Mouse (Mus musculus) cerebellum, adult (tissue): ENCODE data around the gene Ntrk1.

ENCODE experiments used
- ATAC-seq: cut with Nextera tagmentation; 2 replicates; pipeline ENCODE4 v1.9.2; 2017; ENCODE audit warnings: mild to moderate bottlenecking, moderate library complexity, mixed read lengths; ENCODE audit not compliant: insufficient number of reproducible peaks, low FRiP score, low TSS enrichment

The Ntrk1 gene

GRCm38 (mm10) chr3:87756488-87756887 is 38.5 kb downstream of the Ntrk1 start:
- ATAC-seq: 0 out of 2 replicates have a peak, but pooled peaks have one; percentile 15

DNA sequence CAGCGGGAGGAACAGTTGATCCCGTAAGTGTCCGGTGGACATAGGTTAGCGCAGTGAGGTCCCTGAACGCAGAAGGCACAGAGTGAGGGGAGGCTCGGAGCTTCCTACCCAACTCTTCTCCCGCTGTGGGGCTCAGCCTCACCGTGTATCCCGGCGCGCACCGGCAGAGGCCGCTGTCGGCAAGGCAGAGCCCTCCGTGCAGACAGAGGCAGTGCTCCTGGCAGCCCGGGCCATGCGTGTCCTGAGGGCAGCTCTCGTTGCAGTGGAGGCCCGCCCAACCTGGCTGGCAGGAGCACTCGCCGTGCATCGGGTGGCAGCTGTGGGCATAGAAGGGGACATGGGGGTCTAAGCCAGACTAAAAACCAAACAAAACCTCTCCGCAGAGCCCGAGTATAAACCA is 39.0 kb downstream of the Ntrk1 start:
- peak; percentile 89 for ATAC-seq

- no peak for ATAC-seq
These were observed 41.1 kb downstream of the Ntrk1 start for GRCm38 (mm10) chr3:87753829-87754228.

DNA sequence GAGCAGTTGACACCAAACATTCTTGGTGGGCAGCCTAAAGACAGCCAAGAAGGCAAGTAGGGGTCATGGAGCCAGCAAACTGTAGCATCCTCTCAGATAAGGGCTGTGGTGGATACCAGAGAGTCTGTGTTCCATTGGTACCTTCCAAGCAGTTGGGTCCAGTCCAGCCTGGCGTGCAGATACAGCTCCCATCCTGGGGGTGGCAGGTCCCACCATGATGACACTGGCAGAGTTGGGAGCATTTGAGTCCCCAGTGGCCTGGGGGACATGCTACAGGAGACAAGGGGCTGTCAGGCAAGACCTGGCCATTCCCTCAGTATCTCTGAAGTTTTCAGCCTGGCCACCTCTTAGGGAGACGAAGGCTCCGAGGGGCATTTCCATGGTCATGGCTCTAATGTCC is 42.4 kb downstream of the Ntrk1 start:
- no peak for ATAC-seq

- no peak for ATAC-seq
These were observed 45.0 kb downstream of the Ntrk1 start for GRCm38 (mm10) chr3:87749977-87750376.

DNA sequence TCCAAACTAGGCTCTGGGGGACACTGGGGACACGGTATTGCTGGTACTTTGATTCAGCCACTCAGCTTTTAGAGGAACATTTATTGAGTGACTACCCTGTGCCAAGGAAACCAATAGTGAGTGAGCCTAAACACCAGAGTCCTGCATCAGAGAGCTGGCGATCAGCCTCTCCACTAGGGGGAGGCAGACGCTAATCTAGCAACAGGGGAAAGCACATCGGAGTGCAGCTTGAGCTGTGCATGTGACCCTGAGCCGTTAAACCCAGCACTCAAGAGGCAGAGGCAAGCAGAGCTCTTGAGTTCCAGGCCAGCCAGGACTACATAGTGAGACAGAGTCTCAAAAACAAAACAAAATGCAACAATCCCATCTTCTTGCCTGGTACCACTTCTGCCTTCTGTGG is 45.9 kb downstream of the Ntrk1 start:
- no peak for ATAC-seq

- no peak for ATAC-seq
These were observed 46.5 kb downstream of the Ntrk1 start, which contains the start of gene Lrrc71 for GRCm38 (mm10) chr3:87748431-87748830. TSS of gene Lrrc71 (minus strand) at chr3:87748625.

- ATAC-seq: no peak
These were observed 49.8 kb downstream of the Ntrk1 start for GRCm38 (mm10) chr3:87745036-87745659.

DNA sequence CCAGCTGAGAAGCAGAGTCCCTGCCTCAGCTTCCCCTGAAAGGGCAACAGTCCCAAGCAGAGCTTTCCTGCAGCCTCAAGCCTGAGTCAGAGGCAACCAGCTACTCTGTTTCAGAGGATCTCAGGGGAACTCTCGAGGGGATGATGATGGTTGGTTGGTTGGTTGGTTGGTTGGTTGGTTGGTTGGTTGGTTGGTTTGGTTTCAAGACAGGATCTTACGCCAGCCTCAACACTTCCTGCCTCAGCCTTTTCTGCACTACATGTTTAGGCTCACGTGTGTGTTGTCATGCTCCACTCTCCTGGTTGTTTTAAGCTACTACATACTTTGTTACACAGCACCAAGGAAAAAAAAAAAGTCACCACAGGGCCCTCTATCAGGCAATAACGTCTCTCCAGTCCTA is 51.0 kb downstream of the Ntrk1 start:
- no peak for ATAC-seq

DNA sequence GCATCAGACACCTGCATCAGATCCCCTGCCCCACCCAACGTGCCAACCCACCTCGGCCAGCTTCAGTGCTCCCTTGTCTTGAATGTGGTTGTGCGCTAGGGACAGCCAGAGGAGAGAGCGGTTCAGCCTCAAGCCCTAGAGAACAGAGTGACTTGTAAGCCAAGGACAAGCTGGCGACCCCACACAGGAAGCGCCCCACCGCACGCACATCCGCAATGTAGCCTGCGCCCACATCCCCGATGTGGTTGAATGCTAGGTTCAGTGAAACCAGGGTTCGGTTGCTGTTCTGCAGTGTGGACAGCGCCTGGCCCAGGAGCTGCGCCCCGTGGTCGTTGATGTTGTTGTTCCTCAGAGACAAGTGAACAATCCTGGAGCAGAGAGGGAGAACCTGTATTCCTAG is 52.2 kb downstream of the Ntrk1 start:
- ATAC-seq: no peak

DNA sequence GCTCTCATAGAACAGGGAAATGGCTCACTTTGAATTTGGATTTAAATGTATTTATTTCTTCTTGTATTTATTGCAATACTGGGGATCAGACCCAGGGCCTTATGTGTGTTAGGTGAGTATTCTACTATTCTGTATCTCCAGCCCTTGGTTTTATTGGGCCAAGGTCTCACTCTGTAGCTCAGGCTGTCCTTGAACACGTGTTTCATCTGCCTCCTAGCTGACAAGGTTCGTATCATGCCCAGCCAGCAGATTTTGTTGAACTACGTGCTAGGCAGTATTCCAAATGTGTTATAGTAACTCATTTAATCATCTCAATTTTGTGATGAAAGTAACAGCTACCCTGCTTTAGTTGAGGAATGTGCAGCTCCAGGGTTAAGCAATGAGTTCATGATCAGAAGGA is 52.9 kb downstream of the Ntrk1 start:
- ATAC-seq: no peak

- no peak for ATAC-seq
These were observed 56.1 kb downstream of the Ntrk1 start for GRCm38 (mm10) chr3:87738906-87739305.

DNA sequence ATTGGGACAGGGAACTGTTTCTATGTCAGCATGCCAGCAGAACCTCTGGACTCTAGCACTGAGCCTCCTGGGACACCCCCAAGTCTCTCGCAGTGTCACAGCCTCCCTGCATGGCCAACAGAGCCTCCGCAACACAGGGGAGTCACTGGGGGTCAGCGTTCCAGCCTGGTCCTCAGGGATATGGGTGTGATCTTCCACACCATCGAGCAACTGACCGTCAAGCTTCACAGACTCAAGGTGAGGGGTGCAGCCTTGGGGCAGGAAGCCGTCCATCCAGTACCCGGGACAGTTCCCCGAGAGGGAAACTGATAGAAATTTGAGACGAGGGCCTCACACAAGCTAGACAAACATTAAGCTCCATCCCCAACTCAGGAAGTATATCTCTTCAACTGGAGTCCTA is 59.6 kb downstream of the Ntrk1 start:
- no peak for ATAC-seq

- ATAC-seq: no peak
These were observed 60.8 kb downstream of the Ntrk1 start for GRCm38 (mm10) chr3:87733984-87734761.

GRCm38 (mm10) chr3:87733098-87733497 is 61.9 kb downstream of the Ntrk1 start:
- ATAC-seq: no peak

DNA sequence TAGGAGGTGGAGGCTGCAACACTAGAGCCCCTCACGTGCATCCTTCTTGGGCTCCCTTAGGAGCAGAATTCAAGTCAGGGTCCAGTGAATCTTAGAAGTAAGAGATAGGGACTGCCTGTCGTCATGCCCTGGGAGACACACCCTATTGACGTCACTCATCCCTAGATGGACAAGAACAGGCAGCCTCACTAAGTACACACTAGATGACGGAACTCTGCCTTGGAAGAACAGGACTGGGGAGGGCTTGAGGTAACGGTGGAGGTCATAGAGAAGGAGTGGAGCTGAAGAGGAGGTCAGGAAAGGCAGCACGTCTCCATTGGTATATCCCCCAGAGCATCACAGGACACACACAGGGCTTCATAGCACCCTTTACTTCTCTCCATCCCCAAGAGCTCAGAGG is 66.3 kb downstream of the Ntrk1 start:
- ATAC-seq: no peak
